Mouse (Mus musculus) lung, postnatal 0 days (tissue): Measurements from ENCODE around the gene 2200002D01Rik. TPM values are rescaled to one million over a fixed set of nuclear protein-coding genes. Genes with fewer than 3 reads are reported as not detected.

Experiments
- ATAC-seq: fragments of 200-750 bp; cut with Nextera tagmentation; 2 replicates; pipeline ENCODE4 v1.8.0; 2017; ENCODE audit warnings: moderate library complexity
- DNase-seq: peaks from one replicate; pipeline ENCODE4 v3.0.0-alpha.2; 2016; ENCODE audit warnings: low spot score
- H3K27ac ChIP-seq: fragments of 300-500 bp; sonication (generic); 2 replicates; pipeline ENCODE4 v1.5.1; 2014; ENCODE audit warnings: antibody characterized with exemption, mild to moderate bottlenecking, low read length, mixed read lengths
- H3K27me3 ChIP-seq: fragments of 300-500 bp; sonication (generic); replicated peaks from 2 replicates; pipeline ENCODE4 v1.6.1; 2014; ENCODE audit warnings: low read length, mixed read lengths; ENCODE audit not compliant: insufficient read depth
- H3K36me3 ChIP-seq: fragments of 300-500 bp; sonication (generic); 2 replicates; pipeline ENCODE4 v1.6.1; 2014; ENCODE audit warnings: low read length, mixed read lengths; ENCODE audit not compliant: insufficient read depth
- H3K4me1 ChIP-seq: fragments of 300-500 bp; sonication (generic); 2 replicates; pipeline ENCODE4 v1.6.1; 2014; ENCODE audit warnings: antibody characterized with exemption, low read depth, low read length, mixed read lengths; ENCODE audit not compliant: insufficient read depth
- H3K4me2 ChIP-seq: fragments of 300-500 bp; sonication (generic); replicated peaks from 2 replicates; pipeline ENCODE4 v1.6.1; 2014; ENCODE audit warnings: low read depth, mild to moderate bottlenecking, low read length, moderate library complexity, mixed read lengths
- H3K4me3 ChIP-seq: fragments of 300-500 bp; sonication (generic); 2 replicates; pipeline ENCODE4 v1.5.1; 2014; ENCODE audit warnings: low read depth, low read length
- H3K9ac ChIP-seq: fragments of 300-500 bp; sonication (generic); replicated peaks from 2 replicates; pipeline ENCODE4 v1.6.1; 2014; ENCODE audit warnings: low read depth, mild to moderate bottlenecking
- H3K9me3 ChIP-seq: fragments of 300-500 bp; sonication (generic); 2 replicates; pipeline ENCODE4 v1.6.1; 2016; ENCODE audit warnings: low read length, mixed read lengths
- CTCF ChIP-seq: IDR thresholded peaks from 2 replicates; pipeline ENCODE4 v1.5.1; 2016; ENCODE audit warnings: antibody characterized with exemption, mild to moderate bottlenecking
- EP300 ChIP-seq: IDR thresholded peaks from 2 replicates; pipeline ENCODE4 v1.6.1; 2016; ENCODE audit warnings: antibody characterized with exemption, mild to moderate bottlenecking, control low read depth
- WGBS: fragments of 180-500 bp; shearing (Covaris S2); extraction: QIAGEN DNeasy Blood & Tissue Kit; methylation state at CpG from one replicate; pipeline ENCODE4 v1.1.7; 2014; 5-methylcytosine and 5-hydroxymethylcytosine counted together
- polyA plus RNA-seq: library from polyadenylated mRNA; unstranded; fragments of >200 nt; fragmentation: Nextera tagmentation; extraction: Ambion mirVana; gene quantifications from 2 replicates; pipeline ENCODE4 v1.2.1, GENCODE M21; 2015

The 2200002D01Rik gene
- polyA plus RNA-seq: 123 and 134 TPM in 2 replicates

- H3K4me1 ChIP-seq: peaks cover 8% of the 10 kb centered on the region
- H3K9me3 ChIP-seq: no peaks in the 10 kb centered on the region
- no peaks in the 10 kb centered on the region; the same call in 1 of the 2 replicates for H3K36me3 ChIP-seq
- WGBS: 26% methylated on average over 20 of the region's 20 CpGs
- peak within 1 kb of the TSS; percentile 95 for H3K27ac ChIP-seq
- peak within 1 kb of the TSS; percentile 41 for H3K4me3 ChIP-seq
- H3K27me3 ChIP-seq: no peaks in the 10 kb centered on the region
- peak; percentile 87 for DNase-seq
- peak within 1 kb of the TSS; percentile 46 for H3K9ac ChIP-seq
- TF ChIP-seq CTCF: peak; percentile 53
- TF ChIP-seq EP300: peak; percentile 82
- ATAC-seq: peak; percentile 91
- peak within 1 kb of the TSS; percentile 71 for H3K4me2 ChIP-seq
These were observed at the start of gene 2200002D01Rik for GRCm38 (mm10) chr7:29248261-29248841. Gene 2200002D01Rik, minus strand, starts transcription at chr7:29248466.

DNA sequence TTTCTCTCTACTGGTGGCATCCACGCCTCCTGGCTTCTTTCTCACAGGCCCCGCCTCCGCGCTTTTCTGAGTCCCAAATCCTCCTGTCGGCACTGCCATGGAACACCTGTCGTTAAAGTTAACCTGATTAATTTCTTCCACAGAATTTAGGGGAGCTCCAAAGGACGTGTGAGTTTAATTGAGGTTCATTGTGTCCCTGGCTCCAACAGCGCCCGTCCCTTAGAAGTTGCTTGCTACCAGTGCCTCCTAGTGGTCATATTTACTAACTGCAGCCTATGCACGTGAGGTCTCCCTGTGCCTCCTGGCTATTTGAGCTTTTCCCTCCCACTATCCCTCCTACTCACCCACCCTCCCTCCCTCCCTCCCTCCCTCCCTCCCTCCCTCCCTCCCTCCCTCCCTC is 48.7 kb upstream of the 2200002D01Rik start:
- no peak overlapping the region for H3K4me2 ChIP-seq
- H3K9me3 ChIP-seq: no peaks in the 10 kb centered on the region
- H3K9ac ChIP-seq: no peak overlapping the region
- H3K27ac ChIP-seq: no peak overlapping the region
- TF ChIP-seq CTCF: peak; percentile 91
- no peak for TF ChIP-seq EP300
- H3K4me3 ChIP-seq: no peak overlapping the region
- no peaks in the 10 kb centered on the region for H3K27me3 ChIP-seq
- H3K4me1 ChIP-seq: peaks cover 6% of the 10 kb centered on the region; the same call in 1 of the 2 replicates
- H3K36me3 ChIP-seq: no peaks in the 10 kb centered on the region
- ATAC-seq (peak; percentile 20; the same call in 1 of the 2 replicates), DNase-seq (peak; percentile 91)
- 8% methylated on average over 10 of the region's 10 CpGs for WGBS

DNA sequence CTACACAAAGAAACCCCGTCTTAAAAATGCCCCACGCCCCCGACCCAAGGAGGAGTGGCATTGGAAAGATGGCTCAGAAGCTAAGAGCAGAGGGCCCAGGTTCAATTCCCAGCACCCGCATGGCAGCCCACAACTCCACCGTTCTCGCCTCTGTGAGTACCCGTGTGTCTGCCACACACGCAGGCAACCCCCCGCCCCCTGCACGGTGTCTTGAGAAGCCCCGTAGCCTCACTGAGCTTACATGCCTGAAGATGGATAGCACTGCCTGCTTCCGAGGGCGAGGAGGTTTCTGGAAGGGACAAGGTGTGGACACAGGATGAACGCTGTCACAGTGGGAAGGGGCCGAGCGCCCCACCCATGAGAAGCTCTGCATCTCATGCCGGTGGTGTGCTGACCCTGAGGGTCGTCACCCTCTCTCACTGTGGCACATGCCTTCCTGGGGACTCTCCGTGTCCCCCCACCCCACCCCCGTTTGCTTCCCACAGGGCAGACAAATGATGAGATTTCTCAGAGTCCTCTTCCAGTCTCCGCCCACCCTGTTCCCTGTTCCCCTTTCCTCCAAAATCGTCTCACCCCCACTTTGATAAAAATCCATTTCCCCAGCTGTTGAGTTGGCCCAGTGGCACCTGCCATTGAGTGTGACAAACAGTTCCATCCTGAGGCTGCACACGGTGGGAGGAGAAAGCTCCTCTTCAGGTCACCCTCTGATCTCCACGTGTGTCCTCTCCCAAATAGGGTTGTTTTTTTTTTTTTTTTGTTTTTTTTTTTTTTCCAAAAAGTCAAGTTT is 47.8 kb upstream of the 2200002D01Rik start:
- Histone ChIP-seq H3K36me3 (no peaks in the 10 kb centered on the region), H3K4me1 (peaks cover 6% of the 10 kb centered on the region; the same call in 1 of the 2 replicates), H3K9me3 (no peaks in the 10 kb centered on the region), H3K27me3 (no peaks in the 10 kb centered on the region), H3K9ac (no peak overlapping the region), H3K27ac (peak overlapping the region; percentile 71), H3K4me3 (no peak overlapping the region), H3K4me2 (no peak overlapping the region)
- TF ChIP-seq EP300 (no peak), CTCF (no peak)
- peak; percentile 54 for DNase-seq
- ATAC-seq: no peak
- 71% methylated on average over 24 of the region's 24 CpGs for WGBS

GRCm38 (mm10) chr7:29294111-29294761 is 46.0 kb upstream of the 2200002D01Rik start:
- Histone ChIP-seq H3K27me3 (no peaks in the 10 kb centered on the region), H3K9me3 (no peaks in the 10 kb centered on the region), H3K4me3 (no peak overlapping the region), H3K27ac (peak overlapping the region; percentile 95), H3K36me3 (no peaks in the 10 kb centered on the region), H3K4me2 (no peak overlapping the region), H3K4me1 (peaks cover 6% of the 10 kb centered on the region; the same call in 1 of the 2 replicates), H3K9ac (no peak overlapping the region)
- WGBS: 73% methylated on average over 13 of the region's 13 CpGs
- DNase-seq (no peak), ATAC-seq (no peak)
- TF ChIP-seq CTCF (no peak), EP300 (no peak)

DNA sequence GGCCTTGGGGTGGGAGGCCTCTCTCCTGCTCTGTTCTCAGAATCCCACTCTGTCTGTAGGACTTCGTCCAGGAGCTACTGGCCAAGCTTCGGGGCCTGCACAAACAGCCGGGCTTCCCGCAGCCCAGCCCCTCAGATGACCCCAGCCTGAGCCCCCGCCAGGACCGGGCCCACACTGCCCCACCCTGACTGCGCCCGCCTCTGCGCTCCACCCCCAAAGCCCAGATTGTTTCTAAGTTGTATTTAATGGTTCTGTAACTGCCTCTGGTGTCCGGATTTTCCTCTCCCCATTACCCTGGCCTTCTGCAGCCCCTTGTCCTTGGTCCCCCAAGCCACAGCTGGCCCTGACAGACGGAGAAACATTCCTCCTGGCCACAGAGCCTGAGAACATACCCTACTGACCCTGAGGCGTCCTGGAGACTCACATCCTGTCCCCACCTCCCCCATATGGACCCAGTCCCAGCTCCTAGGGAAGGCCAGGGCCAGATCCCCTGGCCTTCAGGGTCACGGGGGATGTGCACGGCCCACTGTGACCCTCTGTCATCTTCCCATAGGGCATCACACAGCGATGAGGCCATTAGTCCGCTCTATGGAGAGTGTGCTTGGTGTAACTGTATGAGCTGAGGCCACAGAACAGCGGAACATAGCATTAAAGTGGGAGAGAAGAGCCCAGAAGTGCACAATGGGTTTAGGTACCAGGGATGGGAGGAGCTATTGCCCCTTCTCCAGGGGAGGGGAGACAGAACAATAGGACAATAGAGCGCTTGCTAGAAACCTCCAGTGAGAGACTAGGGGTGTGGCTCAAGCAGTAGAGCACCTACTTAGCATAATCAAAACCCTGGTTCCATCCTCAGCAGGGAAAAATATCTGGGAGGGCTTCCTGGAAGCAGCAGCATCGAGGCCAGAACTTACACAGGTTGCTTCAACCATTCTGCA is 45.1 kb upstream of the 2200002D01Rik start:
- H3K9ac ChIP-seq: no peak overlapping the region
- peak; percentile 89 for DNase-seq
- peak; percentile 69 for ATAC-seq

More for the DNA sequence above, 45.1 kb upstream of the 2200002D01Rik start:
- no peak overlapping the region for H3K4me2 ChIP-seq
- 44% methylated on average over 19 of the region's 19 CpGs for WGBS
- H3K27ac ChIP-seq: peak overlapping the region; percentile 95
- H3K36me3 ChIP-seq: no peaks in the 10 kb centered on the region
- H3K9me3 ChIP-seq: no peaks in the 10 kb centered on the region
- no peak overlapping the region for H3K4me3 ChIP-seq
- H3K27me3 ChIP-seq: no peaks in the 10 kb centered on the region
- peak; percentile 72; the same call in 1 of the 2 replicates for TF ChIP-seq EP300
- no peak for TF ChIP-seq CTCF
- peaks cover 9% of the 10 kb centered on the region; the same call in 1 of the 2 replicates for H3K4me1 ChIP-seq
